Mouse (Mus musculus) cortical plate, adult 2 months (tissue): ENCODE data around the gene 2310011J03Rik. TPM values are rescaled to one million over a fixed set of nuclear protein-coding genes. Genes with fewer than 3 reads are reported as not detected.

Experiments
- H3K27ac ChIP-seq: fragments of 200-500 bp; 2 replicates; pipeline ENCODE4 v1.5.1; 2012; ENCODE audit warnings: low read length, control low read depth, inconsistent platforms; ENCODE audit not compliant: insufficient read depth
- H3K4me1 ChIP-seq: fragments of 200-500 bp; 2 replicates; pipeline ENCODE4 v1.6.1; 2011; ENCODE audit warnings: low read length; ENCODE audit not compliant: control insufficient read depth, insufficient read depth
- H3K4me3 ChIP-seq: fragments of 200-500 bp; 2 replicates; pipeline ENCODE4 v1.5.1; 2011; ENCODE audit warnings: mild to moderate bottlenecking, low read length, control low read depth; ENCODE audit not compliant: insufficient read depth
- CTCF ChIP-seq: fragments of 200-500 bp; IDR thresholded peaks from 2 replicates; pipeline ENCODE4 v1.5.1; 2011; ENCODE audit warnings: mild to moderate bottlenecking, control low read depth, low read length; ENCODE audit not compliant: insufficient read depth; ENCODE audit errors: extremely low read depth
- POLR2A ChIP-seq: fragments of 200-500 bp; IDR thresholded peaks from 2 replicates; pipeline ENCODE4 v1.6.1; 2011; ENCODE audit warnings: mild to moderate bottlenecking, low read length, control low read depth; ENCODE audit not compliant: insufficient read depth; ENCODE audit errors: extremely low read depth
- polyA plus RNA-seq: library from polyadenylated mRNA; depleted of rRNA; stranded (reverse); fragments of >200 nt; gene quantifications from 2 replicates; pipeline ENCODE4 v1.2.3, GENCODE M21; 2012

2310011J03Rik gene
- polyA plus RNA-seq, 1 experiment = 52.3 TPM

- H3K4me3 ChIP-seq = no peak overlapping the region
- H3K4me1 ChIP-seq = no peaks in the 10 kb centered on the region
- no peak overlapping the region for H3K27ac ChIP-seq
- TF ChIP-seq POLR2A (no peak), CTCF (no peak)
Observed at GRCm38 (mm10) chr10:80282481-80283441, 37.6 kb downstream of the 2310011J03Rik start.

GRCm38 (mm10) chr10:80281921-80282371 is 38.4 kb downstream of the 2310011J03Rik start:
- Histone ChIP-seq H3K4me1 (no peaks in the 10 kb centered on the region), H3K4me3 (no peak overlapping the region), H3K27ac (no peak overlapping the region)
- TF ChIP-seq POLR2A (no peak), CTCF (no peak)

GRCm38 (mm10) chr10:80281304-80281703 is 39.0 kb downstream of the 2310011J03Rik start:
- Histone ChIP-seq H3K27ac (no peak overlapping the region), H3K4me1 (no peaks in the 10 kb centered on the region), H3K4me3 (no peak overlapping the region)
- TF ChIP-seq POLR2A (no peak), CTCF (no peak)

- H3K27ac ChIP-seq = no peak overlapping the region
- no peak overlapping the region for H3K4me3 ChIP-seq
- H3K4me1 ChIP-seq = no peaks in the 10 kb centered on the region
- no peak for TF ChIP-seq POLR2A
- no peak for TF ChIP-seq CTCF
Observed at GRCm38 (mm10) chr10:80279273-80279672, 41.1 kb downstream of the 2310011J03Rik start.

GRCm38 (mm10) chr10:80278390-80278789 is 41.9 kb downstream of the 2310011J03Rik start:
- Histone ChIP-seq H3K4me1 (no peaks in the 10 kb centered on the region; the same call in 1 of the 2 replicates), H3K4me3 (no peak overlapping the region), H3K27ac (no peak overlapping the region)
- TF ChIP-seq POLR2A (no peak), CTCF (no peak)

- TF ChIP-seq POLR2A (no peak), CTCF (no peak)
- Histone ChIP-seq H3K27ac (no peak overlapping the region), H3K4me1 (no peaks in the 10 kb centered on the region; the same call in 1 of the 2 replicates), H3K4me3 (no peak overlapping the region)
Observed at GRCm38 (mm10) chr10:80276238-80276637, 44.1 kb downstream of the 2310011J03Rik start.

- peaks cover 10% of the 10 kb centered on the region for H3K4me1 ChIP-seq
- no peak for TF ChIP-seq CTCF
- no peak for TF ChIP-seq POLR2A
- H3K27ac ChIP-seq = no peak overlapping the region
- no peak overlapping the region for H3K4me3 ChIP-seq
Observed at GRCm38 (mm10) chr10:80273847-80274246, 46.5 kb downstream of the 2310011J03Rik start.

GRCm38 (mm10) chr10:80271870-80272585 is 48.3 kb downstream of the 2310011J03Rik start:
- no peak overlapping the region for H3K4me3 ChIP-seq
- TF ChIP-seq POLR2A (no peak), CTCF (no peak)
- no peak overlapping the region for H3K27ac ChIP-seq
- H3K4me1 ChIP-seq = peaks cover 16% of the 10 kb centered on the region

- peaks cover 16% of the 10 kb centered on the region for H3K4me1 ChIP-seq
- TF ChIP-seq POLR2A (no peak), CTCF (no peak)
- no peak overlapping the region for H3K4me3 ChIP-seq
- H3K27ac ChIP-seq = no peak overlapping the region
Observed at GRCm38 (mm10) chr10:80271186-80271843, 49.0 kb downstream of the 2310011J03Rik start.
